Mouse (Mus musculus): Measurements from ENCODE around the gene Uts2r.

The Uts2r gene

GRCm38 (mm10) chr11:121163751-121164150 lies 3.7 kb downstream of the Uts2r start:
- DNase-seq (ENCODE audit: low spot score) = peak; percentile 91

- no peak for DNase-seq (ENCODE audit: low spot score)
Measured at GRCm38 (mm10) chr11:121173203-121173602, 13.1 kb downstream of the Uts2r start.

- DNase-seq (ENCODE audit: low spot score) = no peak
Measured at GRCm38 (mm10) chr11:121174234-121174633, 14.2 kb downstream of the Uts2r start.

GRCm38 (mm10) chr11:121176285-121177270 lies 16.5 kb downstream of the Uts2r start:
- DNase-seq (ENCODE audit: low spot score) = peak; percentile 73

GRCm38 (mm10) chr11:121189681-121190080 lies 29.6 kb downstream of the Uts2r start:
- peak; percentile 43 for DNase-seq (ENCODE audit: low spot score)

GRCm38 (mm10) chr11:121192742-121193141 lies 32.7 kb downstream of the Uts2r start:
- no peak for DNase-seq (ENCODE audit: low spot score)

- no peak for DNase-seq (ENCODE audit: low spot score)
Measured at GRCm38 (mm10) chr11:121193415-121193814, 33.3 kb downstream of the Uts2r start.

- peak; percentile 50 for DNase-seq (ENCODE audit: low spot score)
Measured at GRCm38 (mm10) chr11:121198622-121199021, 38.6 kb downstream of the Uts2r start.

- peak; percentile 74 for DNase-seq (ENCODE audit: low spot score)
Measured at GRCm38 (mm10) chr11:121199851-121200250, 39.8 kb downstream of the Uts2r start.

- no peak for DNase-seq (ENCODE audit: low spot score)
Measured at GRCm38 (mm10) chr11:121200781-121201180, 40.7 kb downstream of the Uts2r start.

GRCm38 (mm10) chr11:121201436-121202198 lies 41.5 kb downstream of the Uts2r start:
- DNase-seq (ENCODE audit: low spot score) = peak; percentile 82

GRCm38 (mm10) chr11:121203859-121204160 lies 43.7 kb downstream of the Uts2r start:
- no peak for DNase-seq (ENCODE audit: low spot score)

GRCm38 (mm10) chr11:121204161-121205006 lies 44.3 kb downstream of the Uts2r start, which contains the start of the genes Hexdc and Ogfod3:
Hexdc (plus strand) TSS chr11:121204433.
Ogfod3 (minus strand) TSS chr11:121204711.
- peak; percentile 93 for DNase-seq (ENCODE audit: low spot score)

Measured in adipocyte (in vitro differentiated cells).